Mouse (Mus musculus): ENCODE measurements around the gene Fbxl21.

DNA sequence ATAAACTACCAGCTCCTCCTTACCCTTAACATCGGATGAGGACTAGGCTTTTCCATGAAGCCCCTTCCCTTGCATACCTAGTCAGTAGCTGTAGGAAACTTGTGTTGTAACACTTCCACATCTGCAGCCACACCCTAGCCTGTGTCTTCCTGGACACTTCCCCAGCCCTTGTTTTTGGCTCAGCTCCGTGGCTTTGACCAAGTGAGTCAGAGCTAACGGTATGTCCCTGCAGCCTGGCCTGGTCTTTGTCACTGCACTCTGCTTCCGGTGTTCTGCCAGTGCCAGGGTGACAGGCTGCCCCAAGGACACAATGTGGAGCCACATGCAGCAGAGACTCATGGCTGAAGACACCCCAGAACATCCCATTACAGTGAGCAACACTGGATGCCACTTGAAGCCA, 27.1 kb downstream of the Fbxl21 start:
- TF ChIP-seq POLR2A (IDR thresholded peaks at IDR 0.05; ENCODE audit: borderline replicate concordance, low read depth, low read length) (no peak), CTCF (IDR thresholded peaks at IDR 0.05; ENCODE audit: low read depth, low read length) (no peak)

Data from bone marrow macrophage, adult 2 months (primary cell).